Mouse (Mus musculus): Measurements from ENCODE around the gene S100a16.

- TF ChIP-seq CTCF (IDR thresholded peaks at IDR 0.05; ENCODE audit: borderline replicate concordance, insufficient read depth, low read depth, low read length) (no peak), POLR2A (IDR thresholded peaks at IDR 0.05; ENCODE audit: borderline replicate concordance, insufficient read depth, low read length) (no peak)
These were observed 5.3 kb upstream of the S100a16 start for GRCm38 (mm10) chr3:90531713-90532112.

Measured in cerebellum, adult 2 months (tissue).